Mouse (Mus musculus) hematopoietic stem cell, adult 5-6 weeks (primary cell): ENCODE data around the gene Atp2a2. TPM values are rescaled to one million over a fixed set of nuclear protein-coding genes. Genes with fewer than 3 reads are reported as not detected.

Experiments
- ATAC-seq, 2 experiments: fragments of 125-278 bp in 1 of 2; replicated peaks in 1 of 2; 2 replicates each; pipeline ENCODE4 v1.8.0; 2016 to 2017; ENCODE audit warnings: inconsistent platforms in 2 of 2, mild to moderate bottlenecking in 2 of 2, moderate number of reproducible peaks in 2 of 2, low read depth in 1 of 2, moderate TSS enrichment in 1 of 2; ENCODE audit not compliant: low FRiP score in 2 of 2, poor library complexity in 2 of 2, severe bottlenecking in 2 of 2, insufficient read depth in 1 of 2, low TSS enrichment in 1 of 2
- total RNA-seq: library from RNA; stranded (forward); fragments of 172-1452, 232-1000 nt; gene quantifications from 2 replicates; pipeline ENCODE4 v1.2.3, GENCODE M21; 2017

The Atp2a2 gene
- total RNA-seq, 1 experiment from 2014 or later, result 84.5 TPM

- no peak for ATAC-seq
These were observed 96.5 kb downstream of the Atp2a2 start for GRCm38 (mm10) chr5:122405537-122405936.

Other genes starting within 250 kb of the Atp2a2 start
- 7.1 and 12.2 TPM in 2 replicates for gene Tctn1, start 237.8 kb downstream of the Atp2a2 start, total RNA-seq
- gene Pptc7, start 217.9 kb downstream of the Atp2a2 start, total RNA-seq, result 18.0 and 20.8 TPM in 2 replicates
- 14.4 and 24.3 TPM in 2 replicates for gene Rad9b, start 148.0 kb downstream of the Atp2a2 start, total RNA-seq
- gene Vps29, start 147.9 kb downstream of the Atp2a2 start, total RNA-seq, result 57.3 and 63.2 TPM in 2 replicates
- gene Gpn3, start 130.3 kb downstream of the Atp2a2 start, total RNA-seq, result 36.6 and 50.0 TPM in 2 replicates
- 45.0 and 52.0 TPM in 2 replicates for gene Fam216a, start 129.9 kb downstream of the Atp2a2 start, total RNA-seq
- gene Arpc3, start 110.3 kb downstream of the Atp2a2 start, total RNA-seq, result 691 and 855 TPM in 2 replicates
- 38.1 and 50.9 TPM in 2 replicates for gene Anapc7, start 80.5 kb downstream of the Atp2a2 start, total RNA-seq
- gene Ift81, start 112.3 kb upstream of the Atp2a2 start, total RNA-seq, result 18.9 and 36.1 TPM in 2 replicates
- 4.8 and 12.8 TPM in 2 replicates for gene P2rx7, start 141.7 kb upstream of the Atp2a2 start, total RNA-seq
- 15.2 and 19.2 TPM in 2 replicates for gene P2rx4, start 205.3 kb upstream of the Atp2a2 start, total RNA-seq